Mouse (Mus musculus) liver, embryonic 14.5 days (tissue): ENCODE measurements around the gene Hmcn2. TPM values are rescaled to one million over a fixed set of nuclear protein-coding genes. Genes with fewer than 3 reads are reported as not detected.
A peak's percentile ranks its signal among the peaks of the same experiment; 100 is the strongest.

Experiments
- ATAC-seq: fragments of 200-750 bp; cut with Nextera tagmentation; 2 replicates; pipeline ENCODE4 v1.8.0; 2017; ENCODE audit warnings: moderate number of reproducible peaks, mild to moderate bottlenecking, moderate library complexity; ENCODE audit not compliant: insufficient read depth
- DNase-seq, 3 experiments: peaks; one replicate each; pipeline ENCODE4 v3.0.0-alpha.2; 2012 to 2013; ENCODE audit warnings: low read depth in 3 of 3, low spot score in 3 of 3
- H3K27ac ChIP-seq: fragments of 300-500 bp; sonication (generic); 2 replicates; pipeline ENCODE4 v1.5.1; 2014; ENCODE audit warnings: moderate library complexity, mild to moderate bottlenecking, control low read depth, inconsistent platforms
- H3K27me3 ChIP-seq: fragments of 300-500 bp; sonication (generic); 2 replicates; pipeline ENCODE4 v1.6.1; 2014; ENCODE audit warnings: mild to moderate bottlenecking, low read length, moderate library complexity; ENCODE audit not compliant: control insufficient read depth, insufficient read depth
- H3K36me3 ChIP-seq: fragments of 300-500 bp; sonication (generic); replicated peaks from 2 replicates; pipeline ENCODE4 v1.6.1; 2014; ENCODE audit warnings: low read depth; ENCODE audit not compliant: control insufficient read depth, insufficient read depth
- H3K4me1 ChIP-seq, 2 experiments: fragments of 200-500 bp in 1 of 2; fragments of 300-500 bp in 1 of 2; sonication (generic) in 1 of 2; replicated peaks; 2 replicates each; pipeline ENCODE4 v1.6.1; 2012 to 2014; ENCODE audit warnings: antibody characterized with exemption in 1 of 2, inconsistent platforms in 1 of 2, low read length in 1 of 2; ENCODE audit not compliant: control insufficient read depth in 2 of 2, insufficient read depth in 2 of 2
- H3K4me2 ChIP-seq: fragments of 300-500 bp; sonication (generic); 2 replicates; pipeline ENCODE4 v1.6.1; 2014; ENCODE audit warnings: low read depth, mild to moderate bottlenecking, control low read depth, moderate library complexity
- H3K4me3 ChIP-seq, 2 experiments: fragments of 200-500 bp in 1 of 2; fragments of 300-500 bp in 1 of 2; sonication (generic) in 1 of 2; 2 replicates each; pipeline ENCODE4 v1.5.1; 2012 to 2014; ENCODE audit warnings: low read depth in 2 of 2, low read length in 2 of 2, mild to moderate bottlenecking in 2 of 2, control low read depth in 1 of 2, inconsistent platforms in 1 of 2, moderate library complexity in 1 of 2; ENCODE audit not compliant: insufficient read depth in 1 of 2
- H3K9ac ChIP-seq: fragments of 300-500 bp; sonication (generic); replicated peaks from 2 replicates; pipeline ENCODE4 v1.6.1; 2014; ENCODE audit warnings: mild to moderate bottlenecking, control low read depth, moderate library complexity
- H3K9me3 ChIP-seq: fragments of 300-500 bp; sonication (generic); 2 replicates; pipeline ENCODE4 v1.6.1; 2016; ENCODE audit warnings: low read length, mixed read lengths; ENCODE audit not compliant: control insufficient read depth
- CTCF ChIP-seq: IDR thresholded peaks from 2 replicates; pipeline ENCODE4 v1.5.1; 2016; ENCODE audit warnings: antibody characterized with exemption, low read depth, control low read depth
- EP300 ChIP-seq: IDR thresholded peaks from 2 replicates; pipeline ENCODE4 v1.6.1; 2016; ENCODE audit warnings: antibody characterized with exemption, low read depth
- WGBS: fragments of 180-500 bp; shearing (Covaris S2); extraction: QIAGEN DNeasy Blood & Tissue Kit; methylation state at CpG from one replicate; pipeline ENCODE4 v1.1.7; 2014; ENCODE audit not compliant: insufficient replicate concordance; 5-methylcytosine and 5-hydroxymethylcytosine counted together
- polyA plus RNA-seq, 2 experiments: library from polyadenylated mRNA; depleted of rRNA in 1 of 2; stranded (reverse) in 1 of 2; unstranded in 1 of 2; fragments of >200 nt; fragmentation: Nextera tagmentation in 1 of 2; extraction: Ambion mirVana in 1 of 2; gene quantifications; 2 replicates each; pipeline versions ENCODE4 v1.2.1 to v1.2.3; 2012 to 2014

The Hmcn2 gene
- polyA plus RNA-seq, 2 experiments: 0.10 to 0.27 TPM

GRCm38 (mm10) chr2:31458989-31459936, 145.0 kb downstream of the Hmcn2 start:
- peak overlapping the region; percentile 54 for H3K4me2 ChIP-seq
- H3K9ac ChIP-seq: no peak overlapping the region
- TF ChIP-seq EP300: no peak
- TF ChIP-seq CTCF: no peak
- peak overlapping the region in 1 of 2 experiments; percentile 47; a peak in 3 of 4 replicates for H3K4me3 ChIP-seq
- no peak overlapping the region for H3K27ac ChIP-seq
- 19% methylated on average over 16 of the region's 16 CpGs for WGBS
- DNase-seq: no peak
- no peaks in the 10 kb centered on the region for H3K36me3 ChIP-seq
- peaks cover 14% of the 10 kb centered on the region for H3K27me3 ChIP-seq
- H3K4me1 ChIP-seq: peaks cover 0 to 8% of the 10 kb centered on the region in 2 experiments; a peak in 2 of 4 replicates
- ATAC-seq: peak; percentile 46
- no peaks in the 10 kb centered on the region for H3K9me3 ChIP-seq

- Histone ChIP-seq H3K4me1 (peaks cover 0 to 12% of the 10 kb centered on the region in 2 experiments; a peak in 2 of 4 replicates), H3K4me3 (peak overlapping the region; percentile 40 to 47), H3K27me3 (peaks cover 14% of the 10 kb centered on the region), H3K9me3 (no peaks in the 10 kb centered on the region), H3K4me2 (peak overlapping the region; percentile 54), H3K9ac (peak overlapping the region; percentile 34; the same call in 1 of the 2 replicates), H3K27ac (no peak overlapping the region), H3K36me3 (no peaks in the 10 kb centered on the region)
- TF ChIP-seq CTCF: peak; percentile 42
- peak; percentile 39; the same call in 1 of the 2 replicates for TF ChIP-seq EP300
- 1% methylated on average over 48 of the region's 48 CpGs for WGBS
- ATAC-seq (peak; percentile 54), DNase-seq (no peak)
Observed at GRCm38 (mm10) chr2:31460025-31460571, 145.9 kb downstream of the Hmcn2 start.

- DNase-seq: no peak
- 68% methylated on average over 7 of the region's 7 CpGs for WGBS
Observed at GRCm38 (mm10) chr2:31460920-31461319, 146.7 kb downstream of the Hmcn2 start.

GRCm38 (mm10) chr2:31462051-31462450, 147.8 kb downstream of the Hmcn2 start:
- DNase-seq: no peak
- H3K9me3 ChIP-seq: no peaks in the 10 kb centered on the region
- H3K36me3 ChIP-seq: no peaks in the 10 kb centered on the region
- no peak overlapping the region for H3K9ac ChIP-seq
- 0 out of 2 replicates have a peak overlapping the region, but pooled peaks have one; percentile 14 for H3K4me2 ChIP-seq
- no peak for ATAC-seq
- WGBS: 27% methylated on average over 8 of the region's 8 CpGs
- no peak overlapping the region for H3K27ac ChIP-seq
- TF ChIP-seq EP300 (no peak), CTCF (no peak)
- peaks cover 0 to 13% of the 10 kb centered on the region in 2 experiments; a peak in 2 of 4 replicates for H3K4me1 ChIP-seq
- peaks cover 14% of the 10 kb centered on the region for H3K27me3 ChIP-seq
- H3K4me3 ChIP-seq: no peak overlapping the region

More at GRCm38 (mm10) chr2:31460920-31461319, 146.7 kb downstream of the Hmcn2 start:
- Histone ChIP-seq H3K36me3 (no peaks in the 10 kb centered on the region), H3K9me3 (no peaks in the 10 kb centered on the region), H3K4me2 (no peak overlapping the region), H3K9ac (no peak overlapping the region), H3K27ac (no peak overlapping the region), H3K4me3 (no peak overlapping the region), H3K4me1 (peaks cover 0 to 13% of the 10 kb centered on the region in 2 experiments; a peak in 2 of 4 replicates), H3K27me3 (peaks cover 14% of the 10 kb centered on the region)
- TF ChIP-seq EP300: no peak
- TF ChIP-seq CTCF: no peak
- ATAC-seq: no peak

- TF ChIP-seq EP300: no peak
- no peak for TF ChIP-seq CTCF
- peaks cover 14% of the 10 kb centered on the region for H3K27me3 ChIP-seq
- ATAC-seq: no peak
- no peaks in the 10 kb centered on the region for H3K9me3 ChIP-seq
- H3K27ac ChIP-seq: no peak overlapping the region
- no peak overlapping the region for H3K4me3 ChIP-seq
- no peak overlapping the region for H3K4me2 ChIP-seq
- DNase-seq: no peak
- peaks cover 0 to 13% of the 10 kb centered on the region in 2 experiments; a peak in 2 of 4 replicates for H3K4me1 ChIP-seq
- 56% methylated on average over 7 of the region's 7 CpGs for WGBS
- H3K9ac ChIP-seq: no peak overlapping the region
- no peaks in the 10 kb centered on the region for H3K36me3 ChIP-seq
Observed at GRCm38 (mm10) chr2:31463253-31463652, 149.0 kb downstream of the Hmcn2 start.
